Mouse (Mus musculus): ENCODE measurements around the gene E330014E10Rik. TPM values are rescaled to one million over a fixed set of nuclear protein-coding genes. Genes with fewer than 3 reads are reported as not detected.
A peak's percentile ranks its signal among the peaks of the same experiment; 100 is the strongest.
"Not testable (repeated sequence)": the region's sequence is repeated elsewhere in the genome, so short reads cannot be mapped to it uniquely, and the experiment has no call there.

Gene E330014E10Rik
- total RNA-seq (2021), result not detected
- long read RNA-seq, experiment 1, result 0 reads
- long read RNA-seq, experiment 2, result 0 reads

GRCm38 (mm10) chr5:95775690-95776089 lies at the start of gene E330014E10Rik:
TSS of gene E330014E10Rik (plus strand) at chr5:95775990.
- not testable (repeated sequence) for DNase-seq (ENCODE audit: low spot score in 2 of 2)

GRCm38 (mm10) chr5:95736073-95736472 lies 39.7 kb upstream of the E330014E10Rik start, which contains the start of gene Gm7978:
TSS of gene Gm7978 (minus strand) at chr5:95736173.
- not testable (repeated sequence) for DNase-seq (ENCODE audit: low spot score in 2 of 2)

GRCm38 (mm10) chr5:95741714-95742113 lies 34.1 kb upstream of the E330014E10Rik start, which contains the start of gene Gm7982:
TSS of gene Gm7982 (plus strand) at chr5:95742014.
- not testable (repeated sequence) for DNase-seq (ENCODE audit: low spot score in 2 of 2)

GRCm38 (mm10) chr5:95810841-95811240 lies 35.1 kb downstream of the E330014E10Rik start:
- DNase-seq (ENCODE audit: low spot score in 2 of 2), result peak in 1 of 2 experiments; percentile 10

- DNase-seq (ENCODE audit: low spot score in 2 of 2), result no peak
These were observed 60.8 kb downstream of the E330014E10Rik start for GRCm38 (mm10) chr5:95836580-95836979.

GRCm38 (mm10) chr5:95854030-95854429 lies 78.2 kb downstream of the E330014E10Rik start:
- no peak for DNase-seq (ENCODE audit: low spot score in 2 of 2)

Other genes with a start within 250 kb of the E330014E10Rik start
- gene Gm7971, start 181.1 kb upstream of the E330014E10Rik start, total RNA-seq (2021), result not detected
- not detected for gene Gm7978, start 39.8 kb upstream of the E330014E10Rik start, total RNA-seq (2021)
- not detected for gene Gm7982, start 34.0 kb upstream of the E330014E10Rik start, total RNA-seq (2021)
- gene Cxcl13, start 181.0 kb downstream of the E330014E10Rik start, total RNA-seq (2021), result not detected

All from left cerebral cortex, adult 18-20 months (tissue).